Mouse (Mus musculus): ENCODE measurements around the gene Kcnk7. TPM values are rescaled to one million over a fixed set of nuclear protein-coding genes. Genes with fewer than 3 reads are reported as not detected.

Gene Kcnk7
- total RNA-seq (2023) = not detected

GRCm38 (mm10) chr19:5704163-5704800 is at the start of gene Kcnk7:
Gene Kcnk7 (plus strand): TSS chr19:5704367.

GRCm38 (mm10) chr19:5662981-5663913 is 40.9 kb upstream of the Kcnk7 start, which contains the start of gene Sipa1:
Gene Sipa1 (minus strand): TSS chr19:5663707.

GRCm38 (mm10) chr19:5688200-5689087 is 15.7 kb upstream of the Kcnk7 start, which contains the start of the genes Map3k11 and Pcnx3:
Gene Map3k11 (plus strand): TSS chr19:5688742.
Gene Pcnx3 (minus strand): TSS chr19:5688908.

GRCm38 (mm10) chr19:5725767-5726515 is 21.8 kb downstream of the Kcnk7 start, which contains the start of gene Ehbp1l1:
Gene Ehbp1l1 (minus strand): TSS chr19:5726317.

GRCm38 (mm10) chr19:5729444-5729815 is 25.3 kb downstream of the Kcnk7 start, which contains the start of gene Fam89b:
Gene Fam89b (minus strand): TSS chr19:5729653.

GRCm38 (mm10) chr19:5740320-5741317 is 36.5 kb downstream of the Kcnk7 start, which contains the start of gene Ltbp3:
Gene Ltbp3 (plus strand): TSS chr19:5740904.

Other genes starting within 250 kb of the Kcnk7 start
- gene Ccdc85b, start 246.5 kb upstream of the Kcnk7 start, total RNA-seq (2023) = 7.1 TPM
- gene Fibp, start 243.8 kb upstream of the Kcnk7 start, total RNA-seq (2023) = 91.2 TPM
- 223 TPM for gene Ctsw, start 235.9 kb upstream of the Kcnk7 start, total RNA-seq (2023)
- 1.4 TPM for gene Efemp2, start 230.4 kb upstream of the Kcnk7 start, total RNA-seq (2023)
- 41.4 TPM for gene Mus81, start 216.0 kb upstream of the Kcnk7 start, total RNA-seq (2023)
- 1,395 TPM for gene Cfl1, start 213.9 kb upstream of the Kcnk7 start, total RNA-seq (2023)
- gene 1700020D05Rik, start 200.6 kb upstream of the Kcnk7 start, total RNA-seq (2023) = 1.7 TPM
- 8.0 TPM for gene Snx32, start 193.8 kb upstream of the Kcnk7 start, total RNA-seq (2023)
- gene Ovol1, start 143.7 kb upstream of the Kcnk7 start, total RNA-seq (2023) = not detected
- gene Ap5b1, start 136.3 kb upstream of the Kcnk7 start, total RNA-seq (2023) = 20.0 TPM
- gene Rnaseh2c, start 102.5 kb upstream of the Kcnk7 start, total RNA-seq (2023) = 92.9 TPM
- 137 TPM for gene Kat5, start 94.1 kb upstream of the Kcnk7 start, total RNA-seq (2023)
- 118 TPM for gene Rela, start 66.9 kb upstream of the Kcnk7 start, total RNA-seq (2023)
- gene Sipa1, start 40.7 kb upstream of the Kcnk7 start, total RNA-seq (2023) = 184 TPM
- 53.9 TPM for gene Map3k11, start 15.6 kb upstream of the Kcnk7 start, total RNA-seq (2023)
- 165 TPM for gene Pcnx3, start 15.5 kb upstream of the Kcnk7 start, total RNA-seq (2023)
- gene Ehbp1l1, start 21.9 kb downstream of the Kcnk7 start, total RNA-seq (2023) = 24.1 TPM
- gene Fam89b, start 25.3 kb downstream of the Kcnk7 start, total RNA-seq (2023) = 25.9 TPM
- not detected for gene Ltbp3, start 36.5 kb downstream of the Kcnk7 start, total RNA-seq (2023)
- 55.4 TPM for gene Scyl1, start 67.1 kb downstream of the Kcnk7 start, total RNA-seq (2023)
- gene Frmd8, start 170.9 kb downstream of the Kcnk7 start, total RNA-seq (2023) = 152 TPM
- gene Slc25a45, start 173.4 kb downstream of the Kcnk7 start, total RNA-seq (2023) = 20.8 TPM
- 1.7 TPM for gene Tigd3, start 189.8 kb downstream of the Kcnk7 start, total RNA-seq (2023)
- gene Dpf2, start 208.6 kb downstream of the Kcnk7 start, total RNA-seq (2023) = 147 TPM
- 0.67 TPM for gene Cdc42ep2, start 220.4 kb downstream of the Kcnk7 start, total RNA-seq (2023)